Mouse (Mus musculus) hindbrain, embryonic 12.5 days (tissue): Measurements from ENCODE around the gene Cul7. TPM values are rescaled to one million over a fixed set of nuclear protein-coding genes. Genes with fewer than 3 reads are reported as not detected.
A peak's percentile ranks its signal among the peaks of the same experiment; 100 is the strongest.

Source experiments
- ATAC-seq: fragments of 200-750 bp; cut with Nextera tagmentation; 2 replicates; pipeline ENCODE4 v1.8.0; 2017; ENCODE audit warnings: moderate TSS enrichment; ENCODE audit not compliant: low FRiP score
- H3K27ac ChIP-seq: fragments of 300-500 bp; sonication (generic); 2 replicates; pipeline ENCODE4 v1.5.1; 2016; ENCODE audit warnings: mild to moderate bottlenecking
- H3K27me3 ChIP-seq: fragments of 300-500 bp; sonication (generic); 2 replicates; pipeline ENCODE4 v1.6.1; 2016; ENCODE audit warnings: mild to moderate bottlenecking
- H3K36me3 ChIP-seq: fragments of 300-500 bp; sonication (generic); 2 replicates; pipeline ENCODE4 v1.6.1; 2016; ENCODE audit warnings: mild to moderate bottlenecking
- H3K4me1 ChIP-seq: fragments of 300-500 bp; sonication (generic); 2 replicates; pipeline ENCODE4 v1.6.1; 2016
- H3K4me2 ChIP-seq: fragments of 300-500 bp; sonication (generic); replicated peaks from 2 replicates; pipeline ENCODE4 v1.6.1; 2016; ENCODE audit warnings: mild to moderate bottlenecking
- H3K4me3 ChIP-seq: fragments of 300-500 bp; sonication (generic); 2 replicates; pipeline ENCODE4 v1.5.1; 2016; ENCODE audit warnings: mild to moderate bottlenecking
- H3K9ac ChIP-seq: fragments of 300-500 bp; sonication (generic); 2 replicates; pipeline ENCODE4 v1.6.1; 2016; ENCODE audit warnings: mild to moderate bottlenecking, moderate library complexity
- H3K9me3 ChIP-seq: fragments of 300-500 bp; sonication (generic); replicated peaks from 2 replicates; pipeline ENCODE4 v1.6.1; 2016; ENCODE audit warnings: mild to moderate bottlenecking
- WGBS: fragments of 180-500 bp; shearing (Covaris S2); methylation state at CpG from one replicate; pipeline ENCODE4 v1.1.7; 2016; 5-methylcytosine and 5-hydroxymethylcytosine counted together
- polyA plus RNA-seq: library from polyadenylated mRNA; unstranded; fragments of >200 nt; fragmentation: Nextera tagmentation; extraction: Ambion mirVana; gene quantifications from 2 replicates; pipeline ENCODE4 v1.2.1, GENCODE M21; 2016

Cul7 gene
- polyA plus RNA-seq, 1 experiment from 2014 or later = 52.1 TPM

DNA sequence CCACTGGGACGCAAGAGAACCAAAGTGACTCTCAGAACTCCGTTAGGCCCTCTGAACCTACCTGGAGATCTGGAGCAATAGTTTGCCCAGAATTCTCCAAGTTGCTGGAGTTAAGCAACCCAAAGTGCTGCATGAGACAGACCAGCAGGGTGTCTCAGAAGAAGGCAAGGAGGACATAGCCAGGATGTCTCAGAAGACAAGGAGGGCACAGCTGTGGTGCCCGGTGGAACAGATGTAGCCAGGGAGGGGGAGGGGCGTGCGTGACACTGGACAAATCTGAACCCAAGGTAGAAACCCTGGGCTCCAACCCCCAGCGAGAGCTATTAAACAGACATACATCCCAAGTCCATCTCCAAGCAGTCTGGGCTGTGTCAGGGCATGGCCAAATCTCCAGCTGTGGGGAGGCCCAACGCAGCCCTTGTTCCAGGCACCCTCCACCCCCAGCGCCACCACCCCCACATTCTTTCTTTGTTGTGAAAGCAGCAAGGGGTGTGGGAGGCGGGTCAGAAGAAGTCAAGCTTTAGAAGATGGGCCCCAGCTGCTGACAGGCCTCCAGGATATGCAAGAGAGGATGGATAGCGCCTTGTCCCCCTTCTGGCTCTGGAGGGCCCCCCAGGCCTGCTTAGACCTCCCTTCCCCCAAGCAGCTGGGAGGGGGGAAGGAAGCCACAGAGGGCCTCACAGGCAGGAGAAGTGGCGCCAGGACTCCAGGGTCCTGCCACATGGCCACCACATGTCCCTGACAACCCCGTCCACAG, 20.3 kb upstream of the Cul7 start:
- ATAC-seq = peak; percentile 58
- peak overlapping the region; percentile 94 for H3K4me3 ChIP-seq
- peak overlapping the region; percentile 96 for H3K27ac ChIP-seq
- 3% methylated on average over 12 of the region's 12 CpGs for WGBS
- peaks cover 29% of the 10 kb centered on the region for H3K36me3 ChIP-seq
- H3K4me2 ChIP-seq = peak overlapping the region; percentile 84
- no peaks in the 10 kb centered on the region for H3K27me3 ChIP-seq
- peak overlapping the region; percentile 95; the same call in 1 of the 2 replicates for H3K9ac ChIP-seq
- H3K4me1 ChIP-seq = peaks cover 46% of the 10 kb centered on the region
- H3K9me3 ChIP-seq = no peaks in the 10 kb centered on the region

- H3K4me3 ChIP-seq = no peak overlapping the region
- no peak overlapping the region for H3K27ac ChIP-seq
- H3K9me3 ChIP-seq = no peaks in the 10 kb centered on the region
- no peaks in the 10 kb centered on the region for H3K27me3 ChIP-seq
- peaks cover 61% of the 10 kb centered on the region for H3K36me3 ChIP-seq
- H3K9ac ChIP-seq = 0 out of 2 replicates have a peak overlapping the region, but pooled peaks have one; percentile 35
- H3K4me2 ChIP-seq = peak overlapping the region; percentile 34; the same call in 1 of the 2 replicates
- peak; percentile 44 for ATAC-seq
- 23% methylated on average over 15 of the region's 15 CpGs for WGBS
- H3K4me1 ChIP-seq = peaks cover 8% of the 10 kb centered on the region
Measured at GRCm38 (mm10) chr17:46636831-46637523, 13.2 kb upstream of the Cul7 start.

DNA sequence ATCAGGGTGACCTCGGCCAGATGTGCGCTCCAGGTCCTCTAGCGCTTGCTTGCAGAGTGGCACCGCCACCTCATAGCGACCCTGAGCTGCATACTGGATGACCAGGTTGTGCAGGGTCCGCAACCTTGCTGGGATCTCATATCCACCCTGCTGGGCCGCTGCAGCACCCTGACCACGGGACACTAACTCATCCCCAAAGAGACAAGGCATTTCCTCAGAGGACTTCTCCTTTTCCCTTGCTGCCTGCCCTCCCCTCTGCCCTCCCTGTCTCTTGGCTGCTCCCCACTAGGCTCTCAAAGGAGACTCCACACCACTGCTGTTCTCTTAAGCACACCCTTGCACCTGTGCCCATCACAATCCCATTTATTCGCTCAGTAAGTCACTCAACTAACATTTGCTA, 10.2 kb upstream of the Cul7 start:
- peaks cover 53% of the 10 kb centered on the region for H3K36me3 ChIP-seq
- H3K4me2 ChIP-seq = no peak overlapping the region
- no peak for ATAC-seq
- no peak overlapping the region for H3K27ac ChIP-seq
- H3K27me3 ChIP-seq = no peaks in the 10 kb centered on the region
- no peaks in the 10 kb centered on the region for H3K9me3 ChIP-seq
- H3K4me1 ChIP-seq = peaks cover 16% of the 10 kb centered on the region
- H3K4me3 ChIP-seq = no peak overlapping the region
- WGBS = 82% methylated on average over 9 of the region's 9 CpGs
- H3K9ac ChIP-seq = no peak overlapping the region

GRCm38 (mm10) chr17:46642060-46642459, 8.1 kb upstream of the Cul7 start:
- Histone ChIP-seq H3K9me3 (no peaks in the 10 kb centered on the region), H3K4me1 (peaks cover 18% of the 10 kb centered on the region), H3K27ac (no peak overlapping the region), H3K27me3 (no peaks in the 10 kb centered on the region), H3K9ac (no peak overlapping the region), H3K36me3 (peaks cover 42% of the 10 kb centered on the region), H3K4me3 (no peak overlapping the region), H3K4me2 (no peak overlapping the region)
- ATAC-seq = no peak
- 92% methylated on average over 17 of the region's 17 CpGs for WGBS

GRCm38 (mm10) chr17:46644152-46644805, 5.9 kb upstream of the Cul7 start:
- Histone ChIP-seq H3K9me3 (no peaks in the 10 kb centered on the region), H3K36me3 (peaks cover 40% of the 10 kb centered on the region), H3K4me3 (peak overlapping the region; percentile 77), H3K9ac (peak overlapping the region; percentile 72), H3K4me2 (peak overlapping the region; percentile 93), H3K4me1 (peaks cover 21% of the 10 kb centered on the region), H3K27me3 (no peaks in the 10 kb centered on the region), H3K27ac (no peak overlapping the region)
- ATAC-seq = no peak
- 91% methylated on average over 12 of the region's 12 CpGs for WGBS

DNA sequence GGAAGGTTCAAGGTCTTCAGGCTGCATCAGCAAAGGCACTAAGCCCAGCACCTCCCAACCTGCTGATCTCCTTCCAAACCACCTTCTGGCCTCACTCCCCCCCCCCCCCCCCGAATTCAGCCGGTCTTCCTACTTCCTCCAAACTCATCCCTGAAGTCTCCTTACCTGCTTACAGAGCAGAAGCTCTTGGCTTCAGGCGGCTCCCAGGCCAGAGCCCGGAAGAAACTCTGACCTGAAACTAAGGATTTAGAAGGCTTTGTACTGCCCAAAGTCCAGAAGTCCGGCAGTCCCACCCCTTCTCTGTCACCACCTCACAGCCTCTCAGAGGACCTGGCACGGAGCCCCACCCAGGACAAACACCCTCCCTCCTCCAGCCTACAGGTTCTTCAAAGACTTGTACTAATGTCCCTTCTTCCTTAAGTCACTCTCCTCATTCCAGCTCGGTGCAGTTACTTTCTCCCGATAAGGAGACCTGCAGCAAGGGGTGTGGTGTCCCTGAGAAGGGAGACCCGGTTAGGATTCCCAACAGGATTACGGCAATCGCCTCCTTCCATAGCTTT, 5.1 kb upstream of the Cul7 start:
- H3K4me3 ChIP-seq = peak overlapping the region; percentile 77
- no peak overlapping the region for H3K27ac ChIP-seq
- H3K27me3 ChIP-seq = no peaks in the 10 kb centered on the region
- peak overlapping the region; percentile 93 for H3K4me2 ChIP-seq
- H3K9me3 ChIP-seq = no peaks in the 10 kb centered on the region
- H3K36me3 ChIP-seq = peaks cover 33% of the 10 kb centered on the region
- H3K4me1 ChIP-seq = peaks cover 28% of the 10 kb centered on the region
- no peak for ATAC-seq
- peak overlapping the region; percentile 72 for H3K9ac ChIP-seq
- 15% methylated on average over 11 of the region's 11 CpGs for WGBS

DNA sequence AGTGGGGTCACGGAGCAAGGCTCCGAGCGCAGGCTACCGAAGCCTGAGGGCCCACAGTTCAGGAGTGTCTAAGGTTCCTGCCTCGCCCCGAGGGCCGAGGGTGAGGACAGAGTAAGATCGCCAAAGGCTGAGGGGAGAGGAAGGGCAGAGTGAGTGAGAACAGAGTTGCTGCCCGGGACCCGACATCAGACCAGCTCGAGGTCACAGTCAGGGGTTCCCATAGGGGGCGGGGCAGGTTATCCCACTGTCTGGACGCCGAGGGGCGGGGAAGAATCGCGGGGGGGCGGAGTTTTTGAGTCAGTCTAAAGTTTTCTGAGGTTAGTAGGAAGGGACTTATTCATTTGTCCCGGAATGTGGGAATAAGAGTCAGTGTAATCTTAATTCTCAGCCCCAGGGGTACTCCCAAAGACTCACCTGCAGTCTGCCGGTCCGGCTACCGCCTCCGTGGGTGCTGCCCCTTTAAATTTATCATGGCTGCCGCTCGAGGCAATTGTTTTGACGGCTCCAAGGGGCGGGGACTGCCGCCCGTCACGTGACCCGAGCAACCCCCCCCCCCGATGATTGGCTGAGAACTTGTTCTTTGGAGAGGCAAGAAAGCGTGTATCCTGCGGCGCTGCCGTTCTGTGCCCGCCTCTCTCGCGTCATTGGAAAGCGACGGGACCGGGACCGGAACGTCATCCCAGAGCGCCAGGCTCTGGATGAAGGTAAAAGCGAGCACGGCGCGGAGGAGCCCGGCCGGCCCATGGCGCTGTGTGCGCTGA, 4.4 kb upstream of the Cul7 start, which contains the start of the genes Klc4 and Mrpl2:
Gene Klc4, minus strand, starts transcription at position 462 of the 761 bp plus-strand sequence.
Gene Mrpl2, plus strand, starts transcription at position 669 of the 761 bp plus-strand sequence.
- Histone ChIP-seq H3K4me2 (peak within 1 kb of the TSS; percentile 93), H3K4me3 (peak within 1 kb of the TSS; percentile 77), H3K27me3 (no peaks in the 10 kb centered on the region), H3K27ac (peak within 1 kb of the TSS; percentile 82), H3K4me1 (peaks cover 28% of the 10 kb centered on the region), H3K9ac (peak within 1 kb of the TSS; percentile 83), H3K9me3 (no peaks in the 10 kb centered on the region), H3K36me3 (peaks cover 25% of the 10 kb centered on the region)
- ATAC-seq = peak; percentile 71
- under 1% methylated on average over 53 of the region's 53 CpGs for whole genome bisulfite sequencing

DNA sequence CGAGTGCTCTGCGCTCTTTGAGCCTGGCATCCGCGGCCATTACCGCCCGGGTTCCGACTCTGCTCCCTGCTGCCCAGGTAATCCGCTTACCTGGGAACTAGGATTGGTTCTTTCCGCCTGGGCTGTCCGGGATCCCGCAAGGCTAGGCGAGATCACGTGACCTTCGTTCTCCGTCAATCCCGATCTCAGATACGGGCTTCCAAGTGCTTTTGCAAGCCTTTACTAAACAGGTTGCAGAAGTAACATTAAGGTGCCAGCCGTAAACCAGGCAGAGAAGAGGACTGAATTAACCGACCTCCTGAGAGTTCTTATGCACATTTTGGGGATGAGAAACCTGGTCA, 3.8 kb upstream of the Cul7 start:
- Histone ChIP-seq H3K27ac (peak overlapping the region; percentile 82), H3K9me3 (no peaks in the 10 kb centered on the region), H3K36me3 (peaks cover 23% of the 10 kb centered on the region), H3K4me2 (peak overlapping the region; percentile 93), H3K27me3 (no peaks in the 10 kb centered on the region), H3K9ac (peak overlapping the region; percentile 83), H3K4me3 (peak overlapping the region; percentile 77), H3K4me1 (peaks cover 34% of the 10 kb centered on the region)
- under 1% methylated on average over 19 of the region's 19 CpGs for WGBS
- ATAC-seq = no peak

- no peak overlapping the region for H3K27ac ChIP-seq
- H3K4me2 ChIP-seq = peak overlapping the region; percentile 93; the same call in 1 of the 2 replicates
- H3K36me3 ChIP-seq = peaks cover 14% of the 10 kb centered on the region
- no peak for ATAC-seq
- no peaks in the 10 kb centered on the region for H3K27me3 ChIP-seq
- H3K9ac ChIP-seq = no peak overlapping the region
- no peak overlapping the region for H3K4me3 ChIP-seq
- WGBS = 90% methylated on average over 7 of the region's 7 CpGs
- H3K9me3 ChIP-seq = no peaks in the 10 kb centered on the region
- H3K4me1 ChIP-seq = peaks cover 43% of the 10 kb centered on the region
Measured at GRCm38 (mm10) chr17:46647279-46647678, 2.9 kb upstream of the Cul7 start.

DNA sequence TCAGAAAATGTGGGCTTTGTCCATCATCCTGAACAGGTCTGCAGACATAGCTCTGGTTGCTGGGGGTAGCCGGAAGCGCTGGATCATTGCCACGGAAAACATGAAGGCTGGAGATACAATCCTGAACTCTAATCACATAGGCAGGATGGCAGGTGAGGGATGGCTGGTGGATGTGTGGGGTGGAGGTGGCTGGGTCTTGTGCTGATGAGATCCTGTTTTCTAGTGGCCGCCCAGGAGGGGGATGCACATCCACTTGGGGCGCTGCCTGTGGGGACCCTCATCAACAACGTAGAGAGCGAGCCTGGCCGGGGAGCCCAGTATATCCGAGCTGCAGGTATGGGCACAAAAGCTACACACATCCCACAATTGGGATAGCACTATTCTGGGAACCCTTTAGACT, 1.7 kb upstream of the Cul7 start:
- Histone ChIP-seq H3K36me3 (peaks cover 11% of the 10 kb centered on the region), H3K9me3 (no peaks in the 10 kb centered on the region), H3K4me1 (peaks cover 47% of the 10 kb centered on the region), H3K9ac (no peak overlapping the region), H3K4me3 (no peak overlapping the region), H3K4me2 (no peak overlapping the region), H3K27me3 (no peaks in the 10 kb centered on the region), H3K27ac (no peak overlapping the region)
- no peak for ATAC-seq
- 92% methylated on average over 9 of the region's 9 CpGs for WGBS

DNA sequence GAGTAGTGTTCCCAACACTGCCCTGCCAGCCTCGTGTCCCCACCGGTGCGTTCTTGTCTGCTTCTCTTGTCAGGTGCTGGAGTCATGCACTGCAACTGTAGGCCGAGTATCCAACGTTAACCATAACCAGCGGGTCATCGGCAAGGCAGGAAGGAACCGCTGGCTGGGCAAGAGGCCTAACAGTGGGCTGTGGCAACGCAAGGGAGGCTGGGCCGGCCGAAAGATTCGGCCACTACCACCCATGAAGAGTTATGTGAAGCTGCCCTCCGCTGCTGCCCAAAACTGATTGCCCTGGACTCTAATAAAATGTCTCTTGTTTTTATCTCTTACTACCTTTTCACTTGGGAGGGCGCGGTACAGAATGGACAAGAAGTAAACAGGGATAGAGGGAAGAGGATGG, 326 bp upstream of the Cul7 start:
- Histone ChIP-seq H3K27ac (peak overlapping the region; percentile 94), H3K9ac (peak overlapping the region; percentile 91), H3K4me2 (peak overlapping the region; percentile 65), H3K4me3 (peak overlapping the region; percentile 67), H3K36me3 (peaks cover 25% of the 10 kb centered on the region), H3K9me3 (no peaks in the 10 kb centered on the region), H3K27me3 (no peaks in the 10 kb centered on the region), H3K4me1 (peaks cover 44% of the 10 kb centered on the region)
- no peak for ATAC-seq
- WGBS = 37% methylated on average over 15 of the region's 15 CpGs
